ENCODE assay signal across 8 mouse cellular contexts in the genomic region with DNA sequence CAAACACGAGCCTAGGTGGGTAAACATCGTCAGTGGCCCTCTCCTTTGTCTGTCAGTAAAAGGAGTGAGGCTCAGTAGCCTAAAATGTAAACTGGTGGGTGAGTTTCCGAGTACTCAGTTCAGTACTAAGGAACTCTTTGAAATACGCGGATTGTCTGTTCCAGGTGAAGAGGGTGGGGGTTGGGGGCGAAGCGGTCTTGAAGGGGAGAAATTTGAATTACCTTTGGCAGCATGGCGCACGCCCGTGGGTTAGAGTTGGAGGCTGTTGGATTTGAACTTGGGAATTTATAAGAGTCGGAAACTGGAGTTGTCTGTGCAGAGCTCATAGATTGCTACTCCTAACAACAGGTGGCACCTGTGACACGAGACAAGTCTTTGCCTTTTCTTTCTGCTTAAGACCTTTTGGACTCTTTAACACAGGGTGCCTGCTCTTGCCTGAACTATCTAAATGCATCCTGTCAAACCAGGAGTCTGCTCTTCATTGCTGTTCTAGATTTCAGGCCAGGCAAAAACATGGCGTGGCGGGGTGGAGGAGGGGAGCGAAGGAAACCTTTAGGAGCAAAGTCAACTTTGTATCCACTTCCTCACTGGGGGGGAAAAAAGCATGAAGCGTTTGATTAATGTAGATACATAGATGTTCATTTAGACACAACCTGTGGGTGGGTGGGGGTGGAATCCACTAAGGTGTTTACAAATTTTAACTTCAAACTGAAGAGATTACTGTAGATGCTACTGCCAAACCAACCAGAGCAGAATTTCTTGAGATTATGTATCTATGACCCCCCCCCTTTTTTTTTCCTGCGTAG.
DNase-seq lines count a peak whose midpoint lies in the region; ATAC-seq and TF ChIP-seq lines count a peak whose summit lies in the region.

No protein-coding gene starts in this region.

- TF ChIP-seq POLR2A in cerebellum, adult 2 months (IDR thresholded peaks at IDR 0.05; ENCODE audit: borderline replicate concordance, insufficient read depth, low read length) = no peak

- ATAC-seq in limb, embryonic 15.5 days (ENCODE audit: insufficient number of reproducible peaks, low FRiP score, low TSS enrichment, low read depth) = no peak
- peak; percentile 56; the same call in 1 of the 2 replicates for ATAC-seq in stomach, embryonic 16.5 days (ENCODE audit: insufficient read depth, low FRiP score)

- WGBS in cerebellum, adult 2 months = 42% methylated on average over 17 of the region's 17 CpGs
- WGBS in limb, embryonic 15.5 days = 37% methylated on average over 17 of the region's 17 CpGs
- WGBS in stomach, embryonic 16.5 days = 37% methylated on average over 17 of the region's 17 CpGs

- H3K9me3 ChIP-seq in limb, embryonic 15.5 days = no peaks in the 10 kb centered on the region
- no peaks in the 10 kb centered on the region for H3K9me3 ChIP-seq in stomach, embryonic 16.5 days (replicated peaks; ENCODE audit: control insufficient read depth, low read length)

- no peaks in the 10 kb centered on the region for H3K4me1 ChIP-seq in cerebellum, adult 2 months (ENCODE audit: control insufficient read depth, insufficient read depth, low read length)
- H3K4me1 ChIP-seq in limb, embryonic 15.5 days = peaks cover 11% of the 10 kb centered on the region
- H3K4me1 ChIP-seq in stomach, embryonic 16.5 days (ENCODE audit: control insufficient read depth, insufficient read depth, low read length) = 0 out of 2 replicates have a peak, but pooled peaks cover 2% of the 10 kb centered on the region

- no peak for TF ChIP-seq CTCF in cerebellum, adult 2 months (IDR thresholded peaks at IDR 0.05; ENCODE audit: borderline replicate concordance, insufficient read depth, low read depth, low read length)

- peak overlapping the region; percentile 44 for H3K4me3 ChIP-seq in cerebellum, adult 2 months (replicated peaks; ENCODE audit: insufficient read depth, low read depth, low read length)
- peak overlapping the region; percentile 32 for H3K4me3 ChIP-seq in limb, embryonic 15.5 days
- H3K4me3 ChIP-seq in stomach, embryonic 16.5 days (replicated peaks; ENCODE audit: low read length) = peak overlapping the region; percentile 42

- peak overlapping the region; percentile 61 for H3K4me2 ChIP-seq in limb, embryonic 15.5 days
- peak overlapping the region; percentile 72 for H3K4me2 ChIP-seq in stomach, embryonic 16.5 days (ENCODE audit: low read depth, low read length)

- H3K27me3 ChIP-seq in cerebellum, adult 2 months (ENCODE audit: control insufficient read depth, insufficient read depth, low read length) = no peaks in the 10 kb centered on the region
- no peaks in the 10 kb centered on the region for H3K27me3 ChIP-seq in limb, embryonic 15.5 days
- H3K27me3 ChIP-seq in stomach, embryonic 16.5 days (ENCODE audit: control insufficient read depth, insufficient read depth, low read length) = no peaks in the 10 kb centered on the region

- H3K9ac ChIP-seq in limb, embryonic 15.5 days = no peak overlapping the region
- peak overlapping the region; percentile 62 for H3K9ac ChIP-seq in stomach, embryonic 16.5 days (ENCODE audit: low read length)

- no peaks in the 10 kb centered on the region for H3K36me3 ChIP-seq in limb, embryonic 15.5 days
- H3K36me3 ChIP-seq in stomach, embryonic 16.5 days (ENCODE audit: control insufficient read depth, insufficient read depth, low read length) = no peaks in the 10 kb centered on the region

- no peak for DNase-seq in cerebellum, adult 2 months
- DNase-seq in cerebellum, postnatal 4 days (ENCODE audit: low spot score in 2 of 2) = no peak
- DNase-seq in right cerebral cortex, postnatal 4 days = peak; percentile 12
- DNase-seq in right cerebral cortex, postnatal 14 days = no peak
- DNase-seq in urinary bladder, postnatal 10 days (ENCODE audit: low spot score) = no peak
- DNase-seq in left cerebral cortex, adult 11 months (ENCODE audit: low spot score) = no peak

- no peak overlapping the region for H3K27ac ChIP-seq in cerebellum, adult 2 months (ENCODE audit: insufficient read depth, low read length)
- no peak overlapping the region for H3K27ac ChIP-seq in limb, embryonic 15.5 days
- H3K27ac ChIP-seq in stomach, embryonic 16.5 days (ENCODE audit: low read length) = no peak overlapping the region
